Mouse (Mus musculus): ENCODE measurements at regions not wholly inside any gene's neighbourhood (a gene's known extent, or its start where the extent isn't known, plus 50 kb on each side); places are given as distances from the start of the nearest gene placed in this dataset.

- no peak for TF ChIP-seq POLR2A (IDR thresholded peaks at IDR 0.05; ENCODE audit: low read depth, low read length)
- peak; percentile 97 for TF ChIP-seq CTCF (IDR thresholded peaks at IDR 0.05; ENCODE audit: extremely low read depth, insufficient read depth, insufficient read length, insufficient replicate concordance)
Observed at GRCm38 (mm10) chr13:100892204-100892603, 59.0 kb upstream of the Slc30a5 start.

All from spleen, adult 2 months (tissue).